Comparison of ENCODE assay signal across 8 mouse cellular contexts in genomic region chr13:54589996-54590951, GRCm38 (mm10). TPM values are rescaled to one million over a fixed set of nuclear protein-coding genes. Genes with fewer than 3 reads are reported as not detected.
DNase-seq lines count a peak whose midpoint lies in the region; ATAC-seq and TF ChIP-seq lines count a peak whose summit lies in the region.

Gene Nop16 (minus strand): TSS chr13:54590090.
Gene Higd2a (plus strand): TSS chr13:54590207.

- no peaks in the 10 kb centered on the region; the same call in 1 of the 2 replicates for H3K27me3 ChIP-seq in forebrain, embryonic 10.5 days (ENCODE audit: poor library complexity, severe bottlenecking)
- no peaks in the 10 kb centered on the region for H3K27me3 ChIP-seq in heart, embryonic 15.5 days
- no peaks in the 10 kb centered on the region for H3K27me3 ChIP-seq in liver, embryonic 14.5 days (ENCODE audit: control insufficient read depth, insufficient read depth, low read length)
- H3K27me3 ChIP-seq in neural tube, embryonic 11.5 days (ENCODE audit: control insufficient read depth, insufficient read depth, low read length), result no peaks in the 10 kb centered on the region
- no peaks in the 10 kb centered on the region for H3K27me3 ChIP-seq in stomach, postnatal 0 days (ENCODE audit: control insufficient read depth, insufficient read depth, low read length)

- no peak for TF ChIP-seq EP300 in liver, embryonic 14.5 days (IDR thresholded peaks at IDR 0.05; ENCODE audit: low read depth)
- TF ChIP-seq EP300 in stomach, postnatal 0 days (optimal IDR thresholded peaks at IDR 0.05), result no peak

- H3K36me3 ChIP-seq in forebrain, embryonic 10.5 days (replicated peaks), result peaks cover 53% of the 10 kb centered on the region
- H3K36me3 ChIP-seq in heart, embryonic 15.5 days, result peaks cover 21% of the 10 kb centered on the region
- peaks cover 6% of the 10 kb centered on the region for H3K36me3 ChIP-seq in liver, embryonic 14.5 days (replicated peaks; ENCODE audit: control insufficient read depth, insufficient read depth, low read depth)
- peaks cover under 1% of the 10 kb centered on the region; the same call in 1 of the 2 replicates for H3K36me3 ChIP-seq in neural tube, embryonic 11.5 days (ENCODE audit: control insufficient read depth, insufficient read depth, low read length)
- H3K36me3 ChIP-seq in stomach, postnatal 0 days (ENCODE audit: control insufficient read depth, insufficient read depth, low read length), result peaks cover 5% of the 10 kb centered on the region; the same call in 1 of the 2 replicates

- H3K4me2 ChIP-seq in heart, embryonic 15.5 days, result peak within 1 kb of the TSS; percentile 71
- H3K4me2 ChIP-seq in liver, embryonic 14.5 days (ENCODE audit: low read depth), result peak within 1 kb of the TSS; percentile 74
- H3K4me2 ChIP-seq in neural tube, embryonic 11.5 days (ENCODE audit: low read depth), result peak within 1 kb of the TSS; percentile 72
- peak within 1 kb of the TSS; percentile 79 for H3K4me2 ChIP-seq in stomach, postnatal 0 days (replicated peaks; ENCODE audit: low read depth)

- DNase-seq in CD8-positive naive resting alpha-beta T cell, adult 2 months (ENCODE audit: low read depth in 2 of 2, low spot score in 2 of 2), result peak; percentile 94 to 95
- DNase-seq in c-Kit-positive CD71-negative TER-119-negative erythroid progenitor cells, embryonic 14.5 days (ENCODE audit: low read depth), result peak; percentile 99
- peak; percentile 96 for DNase-seq in forebrain, embryonic 10.5 days (ENCODE audit: extremely low spot score, low spot score)
- DNase-seq in kidney, postnatal 25 days, result peak; percentile 99
- DNase-seq in liver, embryonic 14.5 days (ENCODE audit: low read depth in 3 of 3, low spot score in 3 of 3), result peak; percentile 98 to 99 (median 98)
- DNase-seq in neural tube, embryonic 11.5 days (ENCODE audit: low spot score), result peak; percentile 96
- peak; percentile 99 for DNase-seq in stomach, postnatal 0 days (ENCODE audit: low spot score)

- no peaks in the 10 kb centered on the region for H3K9me3 ChIP-seq in forebrain, embryonic 10.5 days
- H3K9me3 ChIP-seq in heart, embryonic 15.5 days (replicated peaks), result no peaks in the 10 kb centered on the region
- H3K9me3 ChIP-seq in liver, embryonic 14.5 days (ENCODE audit: control insufficient read depth, low read length), result no peaks in the 10 kb centered on the region
- H3K9me3 ChIP-seq in neural tube, embryonic 11.5 days (ENCODE audit: control insufficient read depth, low read length), result no peaks in the 10 kb centered on the region
- H3K9me3 ChIP-seq in stomach, postnatal 0 days (ENCODE audit: control insufficient read depth, low read length), result no peaks in the 10 kb centered on the region

- peaks cover 29% of the 10 kb centered on the region for H3K4me1 ChIP-seq in forebrain, embryonic 10.5 days
- H3K4me1 ChIP-seq in heart, embryonic 15.5 days (replicated peaks), result peaks cover 24% of the 10 kb centered on the region
- H3K4me1 ChIP-seq in liver, embryonic 14.5 days (replicated peaks; ENCODE audit: control insufficient read depth in 2 of 2, insufficient read depth in 2 of 2, low read length in 1 of 2), result peaks cover 6 to 12% of the 10 kb centered on the region in 2 experiments; a peak in 2 of 4 replicates
- peaks cover 7% of the 10 kb centered on the region; the same call in 1 of the 2 replicates for H3K4me1 ChIP-seq in neural tube, embryonic 11.5 days (ENCODE audit: control insufficient read depth, insufficient read depth, low read length)
- H3K4me1 ChIP-seq in stomach, postnatal 0 days (replicated peaks; ENCODE audit: control insufficient read depth, insufficient read depth), result no peaks in the 10 kb centered on the region

- peak within 1 kb of the TSS; percentile 92 for H3K4me3 ChIP-seq in forebrain, embryonic 10.5 days
- peak within 1 kb of the TSS; percentile 77 for H3K4me3 ChIP-seq in heart, embryonic 15.5 days
- H3K4me3 ChIP-seq in liver, embryonic 14.5 days (ENCODE audit: insufficient read depth in 1 of 2, low read depth in 2 of 2, low read length in 2 of 2), result peak within 1 kb of the TSS; percentile 90 to 99
- H3K4me3 ChIP-seq in neural tube, embryonic 11.5 days (ENCODE audit: low read depth, low read length), result peak within 1 kb of the TSS; percentile 89
- H3K4me3 ChIP-seq in stomach, postnatal 0 days (ENCODE audit: low read depth, low read length), result peak within 1 kb of the TSS; percentile 76

- peak within 1 kb of the TSS; percentile 89 for H3K27ac ChIP-seq in forebrain, embryonic 10.5 days
- peak within 1 kb of the TSS; percentile 90 for H3K27ac ChIP-seq in heart, embryonic 15.5 days
- H3K27ac ChIP-seq in liver, embryonic 14.5 days, result peak within 1 kb of the TSS; percentile 65
- peak within 1 kb of the TSS; percentile 69 for H3K27ac ChIP-seq in neural tube, embryonic 11.5 days (ENCODE audit: low read depth, low read length)
- H3K27ac ChIP-seq in stomach, postnatal 0 days (replicated peaks), result peak within 1 kb of the TSS; percentile 92

- peak within 1 kb of the TSS; percentile 80 for H3K9ac ChIP-seq in heart, embryonic 15.5 days
- H3K9ac ChIP-seq in liver, embryonic 14.5 days (replicated peaks), result peak within 1 kb of the TSS; percentile 92
- peak within 1 kb of the TSS; percentile 76 for H3K9ac ChIP-seq in neural tube, embryonic 11.5 days (ENCODE audit: low read length)
- peak within 1 kb of the TSS; percentile 88 for H3K9ac ChIP-seq in stomach, postnatal 0 days (ENCODE audit: low read length)

- peak; percentile 97 for ATAC-seq in heart, embryonic 15.5 days (replicated peaks; ENCODE audit: insufficient number of reproducible peaks, insufficient read depth, low FRiP score, low read depth)
- ATAC-seq in liver, embryonic 14.5 days (ENCODE audit: insufficient read depth), result peak; percentile 95
- peak; percentile 95 for ATAC-seq in neural tube, embryonic 11.5 days (ENCODE audit: insufficient read depth, low FRiP score, low TSS enrichment)
- peak; percentile 97 for ATAC-seq in stomach, postnatal 0 days (ENCODE audit: low FRiP score, low TSS enrichment)

- under 1% methylated on average over 51 of the region's 51 CpGs for WGBS in forebrain, embryonic 10.5 days
- WGBS in heart, embryonic 15.5 days, result under 1% methylated on average over 51 of the region's 51 CpGs
- under 1% methylated on average over 51 of the region's 51 CpGs for WGBS in liver, embryonic 14.5 days (ENCODE audit: insufficient replicate concordance)
- under 1% methylated on average over 51 of the region's 51 CpGs for WGBS in neural tube, embryonic 11.5 days
- under 1% methylated on average over 49 of the region's 51 CpGs for WGBS in stomach, postnatal 0 days

- no peak; the same call in 1 of the 2 replicates for TF ChIP-seq CTCF in liver, embryonic 14.5 days (IDR thresholded peaks at IDR 0.05; ENCODE audit: low read depth)
- TF ChIP-seq CTCF in stomach, postnatal 0 days (IDR thresholded peaks at IDR 0.05; ENCODE audit: low read depth), result no peak

RNA-seq across cellular contexts. Expression of gene Nop16, which starts in this region (rescaled TPM):
- 99.8 and 111 TPM in 2 replicates for polyA plus RNA-seq in forebrain, embryonic 10.5 days (2016; fragmentation: Nextera tagmentation; extraction: Ambion mirVana)
- 45.5 and 52.0 TPM in 2 replicates for polyA plus RNA-seq in heart, embryonic 15.5 days (2015; fragmentation: Nextera tagmentation; extraction: Ambion mirVana)
- polyA plus RNA-seq in liver, embryonic 14.5 days (2012; rRNA removed), result 16.6 and 26.3 TPM in 2 replicates
- polyA plus RNA-seq in liver, embryonic 14.5 days (2014; fragmentation: Nextera tagmentation; extraction: Ambion mirVana), result 20.6 and 25.9 TPM in 2 replicates
- polyA plus RNA-seq in neural tube, embryonic 11.5 days (2014; fragmentation: Nextera tagmentation; extraction: Ambion mirVana), result 66.6 and 71.7 TPM in 2 replicates
- 51.2 and 53.5 TPM in 2 replicates for polyA plus RNA-seq in stomach, postnatal 0 days (2015; fragmentation: Nextera tagmentation; extraction: Ambion mirVana)

RNA-seq across cellular contexts. Expression of gene Higd2a, which starts in this region (rescaled TPM):
- 143 and 144 TPM in 2 replicates for polyA plus RNA-seq in forebrain, embryonic 10.5 days (2016; fragmentation: Nextera tagmentation; extraction: Ambion mirVana)
- polyA plus RNA-seq in heart, embryonic 15.5 days (2015; fragmentation: Nextera tagmentation; extraction: Ambion mirVana), result 246 and 315 TPM in 2 replicates
- polyA plus RNA-seq in liver, embryonic 14.5 days (2012; rRNA removed), result 55.7 and 57.7 TPM in 2 replicates
- polyA plus RNA-seq in liver, embryonic 14.5 days (2014; fragmentation: Nextera tagmentation; extraction: Ambion mirVana), result 112 and 113 TPM in 2 replicates
- polyA plus RNA-seq in neural tube, embryonic 11.5 days (2014; fragmentation: Nextera tagmentation; extraction: Ambion mirVana), result 147 and 160 TPM in 2 replicates
- 282 and 289 TPM in 2 replicates for polyA plus RNA-seq in stomach, postnatal 0 days (2015; fragmentation: Nextera tagmentation; extraction: Ambion mirVana)

Comparison
In these comparisons a context has a peak if more than half of its experiments do, and no peak if none do; other contexts are left out.
1. Peak in every context shown above with its lines: DNase-seq, ATAC-seq, H3K4me3 ChIP-seq and H3K27ac ChIP-seq.